Mouse (Mus musculus): ENCODE measurements around the gene Rps2. TPM values are rescaled to one million over a fixed set of nuclear protein-coding genes. Genes with fewer than 3 reads are reported as not detected.
A peak's percentile ranks its signal among the peaks of the same experiment; 100 is the strongest.

The Rps2 gene
- polyA plus RNA-seq, 1 experiment from 2014 or later: 1,693 TPM

DNA sequence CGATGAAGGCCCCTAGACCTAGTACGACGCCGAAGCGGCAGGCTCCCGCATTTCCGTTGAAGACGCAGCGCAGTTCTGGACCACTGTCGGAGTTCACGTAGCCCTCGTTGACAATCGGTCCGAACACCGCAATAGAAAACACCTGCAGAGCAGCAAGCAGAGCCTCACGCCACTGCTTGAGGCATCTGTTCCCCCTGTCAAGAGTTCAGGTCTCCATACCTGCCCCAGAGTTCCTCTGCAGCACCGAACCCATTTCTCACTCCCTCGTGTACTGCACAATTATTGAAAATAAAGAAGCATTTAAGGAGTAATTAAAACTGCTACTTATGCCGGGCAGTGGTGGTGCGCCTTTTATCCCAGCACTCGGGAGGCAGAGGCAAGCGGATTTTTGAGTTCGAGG is 30.3 kb upstream of the Rps2 start:
- H3K27ac ChIP-seq (replicated peaks): no peak overlapping the region
- H3K36me3 ChIP-seq (replicated peaks): peaks cover 9% of the 10 kb centered on the region
- 18% methylated on average over 23 of the region's 23 CpGs for WGBS
- H3K4me1 ChIP-seq: peaks cover 31% of the 10 kb centered on the region
- H3K27me3 ChIP-seq (replicated peaks; ENCODE audit: low read depth, poor library complexity, severe bottlenecking): peaks cover 58% of the 10 kb centered on the region
- DNase-seq (ENCODE audit: low spot score): no peak
- no peaks in the 10 kb centered on the region for H3K9me3 ChIP-seq
- H3K4me3 ChIP-seq: peak overlapping the region; percentile 50

GRCm38 (mm10) chr17:24689251-24690081 is 28.4 kb upstream of the Rps2 start, which contains the start of gene Syngr3:
Gene Syngr3, minus strand, starts transcription at chr17:24689955.
- Histone ChIP-seq H3K9me3 (no peaks in the 10 kb centered on the region), H3K36me3 (replicated peaks) (peaks cover 23% of the 10 kb centered on the region), H3K4me1 (peaks cover 35% of the 10 kb centered on the region), H3K4me3 (peak within 1 kb of the TSS; percentile 80), H3K27ac (replicated peaks) (peak within 1 kb of the TSS; percentile 66), H3K27me3 (replicated peaks; ENCODE audit: low read depth, poor library complexity, severe bottlenecking) (peaks cover 58% of the 10 kb centered on the region)
- under 1% methylated on average over 55 of the region's 55 CpGs for WGBS
- peak; percentile 57 for DNase-seq (ENCODE audit: low spot score)

DNA sequence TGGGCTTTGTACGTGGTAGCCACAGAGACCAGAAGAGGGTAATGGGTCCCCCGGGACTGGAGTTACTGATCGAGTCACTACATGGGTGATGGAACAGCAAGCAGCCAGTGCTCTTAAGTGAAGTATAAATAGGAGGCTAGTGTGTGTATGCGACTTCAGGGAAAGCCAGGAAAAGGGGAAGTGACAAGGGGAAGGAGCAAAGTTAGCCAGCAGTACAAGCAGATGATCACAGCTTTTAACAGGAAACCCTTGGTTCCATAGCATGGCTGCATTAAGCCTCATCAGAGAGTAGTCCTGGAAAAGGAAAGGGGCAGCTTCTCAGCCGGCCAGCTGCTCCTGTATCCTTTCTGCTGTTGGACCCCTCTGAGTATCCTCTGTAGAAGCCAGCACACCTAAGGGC is 25.5 kb upstream of the Rps2 start:
- peaks cover 42% of the 10 kb centered on the region for H3K27me3 ChIP-seq (replicated peaks; ENCODE audit: low read depth, poor library complexity, severe bottlenecking)
- H3K36me3 ChIP-seq (replicated peaks): peaks cover 23% of the 10 kb centered on the region
- H3K27ac ChIP-seq (replicated peaks): no peak overlapping the region
- H3K9me3 ChIP-seq: no peaks in the 10 kb centered on the region
- no peak overlapping the region for H3K4me3 ChIP-seq
- no peak for DNase-seq (ENCODE audit: low spot score)
- peaks cover 44% of the 10 kb centered on the region for H3K4me1 ChIP-seq
- 91% methylated on average over 5 of the region's 5 CpGs for WGBS

- Histone ChIP-seq H3K27ac (replicated peaks) (peak overlapping the region; percentile 93), H3K9me3 (no peaks in the 10 kb centered on the region), H3K4me3 (peak overlapping the region; percentile 91), H3K36me3 (replicated peaks) (peaks cover 36% of the 10 kb centered on the region), H3K4me1 (peaks cover 39% of the 10 kb centered on the region), H3K27me3 (replicated peaks; ENCODE audit: low read depth, poor library complexity, severe bottlenecking) (peaks cover 16% of the 10 kb centered on the region)
- no peak for DNase-seq (ENCODE audit: low spot score)
- WGBS: 7% methylated on average over 51 of the region's 51 CpGs
Observed at GRCm38 (mm10) chr17:24695326-24696010, 22.4 kb upstream of the Rps2 start.

DNA sequence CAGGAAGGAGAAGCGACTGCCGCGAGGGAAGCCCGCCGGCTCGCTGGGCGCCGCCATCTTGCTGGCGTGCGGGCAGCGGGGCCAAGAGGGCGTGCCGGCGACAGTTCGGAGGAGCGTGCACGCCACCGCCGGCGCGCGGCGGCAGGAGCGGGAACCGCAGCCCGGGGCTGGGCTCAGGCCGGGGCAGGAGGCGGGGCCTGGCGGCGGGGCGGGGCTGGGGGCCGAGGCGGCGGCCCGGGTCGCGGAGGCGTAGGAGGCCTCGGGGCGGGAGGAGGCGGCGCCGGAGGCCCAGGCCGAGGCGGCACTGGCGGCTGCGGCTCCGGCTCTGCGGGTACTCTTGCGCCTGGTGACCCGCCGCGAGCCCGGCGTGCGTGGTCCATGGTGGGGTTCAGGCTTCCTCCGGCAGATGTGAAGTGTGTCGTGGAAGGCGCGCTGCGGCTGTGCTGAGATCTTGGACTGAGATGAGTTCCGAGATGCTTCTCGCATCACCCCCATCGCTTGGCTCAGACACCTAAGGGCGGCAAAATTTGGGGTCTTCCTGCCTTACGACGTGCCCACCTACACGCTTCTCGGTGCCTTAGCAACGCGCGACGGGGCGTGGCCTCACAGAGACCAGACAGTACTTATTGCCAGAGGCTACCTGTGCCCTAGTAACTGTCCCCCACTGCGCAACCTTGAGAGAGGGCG is 21.8 kb upstream of the Rps2 start, which contains the start of the genes Gfer and Noxo1:
TSS of gene Gfer (minus strand) at position 146 of the 687 bp plus-strand sequence.
TSS of gene Noxo1 (plus strand) at position 224 of the 687 bp plus-strand sequence.
- DNase-seq (ENCODE audit: low spot score): peak; percentile 94
- H3K27ac ChIP-seq (replicated peaks): peak within 1 kb of the TSS; percentile 93
- peaks cover 9% of the 10 kb centered on the region for H3K27me3 ChIP-seq (replicated peaks; ENCODE audit: low read depth, poor library complexity, severe bottlenecking)
- peaks cover 39% of the 10 kb centered on the region for H3K4me1 ChIP-seq
- peak within 1 kb of the TSS; percentile 91 for H3K4me3 ChIP-seq
- under 1% methylated on average over 76 of the region's 76 CpGs for whole genome bisulfite sequencing
- peaks cover 43% of the 10 kb centered on the region for H3K36me3 ChIP-seq (replicated peaks)
- no peaks in the 10 kb centered on the region for H3K9me3 ChIP-seq

DNA sequence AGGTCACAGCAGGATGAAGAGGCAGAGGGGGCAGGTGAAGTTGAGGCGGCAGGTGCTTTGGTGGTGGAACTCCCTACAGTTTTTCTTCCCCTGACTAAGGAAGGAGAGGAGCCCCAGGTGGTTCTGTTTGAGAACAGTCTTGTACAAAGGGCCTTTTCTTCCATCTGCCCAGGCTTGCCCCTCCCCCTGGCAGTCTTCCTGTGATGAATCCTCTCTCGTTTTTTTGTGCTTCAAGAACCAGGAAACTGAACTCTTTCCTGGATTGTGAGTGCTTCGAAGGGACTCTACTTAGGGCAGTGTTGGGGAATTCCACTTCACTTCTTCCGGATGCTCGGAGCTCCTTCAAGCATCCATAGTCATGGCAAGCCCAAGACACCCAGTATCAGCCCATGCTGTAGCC is 19.9 kb upstream of the Rps2 start:
- 18% methylated on average over 5 of the region's 5 CpGs for WGBS
- no peak overlapping the region for H3K4me3 ChIP-seq
- H3K36me3 ChIP-seq (replicated peaks): peaks cover 50% of the 10 kb centered on the region
- H3K27ac ChIP-seq (replicated peaks): no peak overlapping the region
- DNase-seq (ENCODE audit: low spot score): no peak
- no peaks in the 10 kb centered on the region for H3K9me3 ChIP-seq
- H3K4me1 ChIP-seq: peaks cover 39% of the 10 kb centered on the region
- 0 out of 2 replicates have a peak, but pooled peaks cover 5% of the 10 kb centered on the region for H3K27me3 ChIP-seq (replicated peaks; ENCODE audit: low read depth, poor library complexity, severe bottlenecking)

DNA sequence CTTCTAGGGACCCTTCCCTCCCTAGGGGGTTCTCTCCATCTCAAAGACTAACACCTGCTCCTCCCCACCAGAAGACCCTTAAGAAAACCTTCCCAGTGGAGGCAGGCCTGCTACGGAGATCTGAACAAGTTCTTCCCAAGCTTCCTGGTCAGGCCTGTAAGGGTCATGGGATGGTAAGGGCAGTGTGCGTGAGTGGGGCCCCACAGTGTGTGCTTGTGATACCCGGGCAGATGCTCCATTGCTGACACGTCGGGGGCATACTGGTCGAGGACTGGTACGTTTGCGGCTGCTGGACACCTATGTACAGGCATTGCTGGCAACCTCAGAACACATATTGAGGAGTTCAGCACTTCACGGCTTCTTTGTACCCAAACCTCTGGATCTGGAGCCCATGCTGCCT is 19.2 kb upstream of the Rps2 start:
- H3K36me3 ChIP-seq (replicated peaks): peaks cover 51% of the 10 kb centered on the region
- DNase-seq (ENCODE audit: low spot score): no peak
- H3K4me1 ChIP-seq: peaks cover 39% of the 10 kb centered on the region
- peak overlapping the region; percentile 14; the same call in 1 of the 2 replicates for H3K4me3 ChIP-seq
- no peak overlapping the region for H3K27ac ChIP-seq (replicated peaks)
- H3K27me3 ChIP-seq (replicated peaks; ENCODE audit: low read depth, poor library complexity, severe bottlenecking): 0 out of 2 replicates have a peak, but pooled peaks cover 5% of the 10 kb centered on the region
- WGBS: 66% methylated on average over 9 of the region's 9 CpGs
- H3K9me3 ChIP-seq: no peaks in the 10 kb centered on the region

DNA sequence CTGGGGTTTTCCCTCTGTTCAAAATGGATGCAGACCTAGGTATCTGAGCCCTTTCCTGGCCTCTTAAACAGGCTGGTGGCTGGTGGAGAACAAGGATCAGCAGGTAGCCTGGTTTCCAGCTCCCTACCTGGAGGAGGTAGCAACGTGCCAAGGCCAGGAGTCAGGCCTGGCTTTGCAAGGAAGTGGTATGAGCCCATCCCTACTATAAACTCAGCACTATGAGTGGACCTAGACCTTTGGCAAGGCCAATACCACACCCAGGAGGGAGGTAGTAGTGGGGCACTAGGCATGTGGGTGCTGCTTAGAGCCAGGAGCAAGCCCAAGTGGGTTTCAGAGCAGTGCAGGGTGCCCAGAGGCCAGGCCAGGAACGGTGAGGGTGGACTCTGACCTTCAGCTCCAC is 18.4 kb upstream of the Rps2 start:
- H3K4me1 ChIP-seq: peaks cover 35% of the 10 kb centered on the region
- no peak overlapping the region for H3K4me3 ChIP-seq
- peaks cover 53% of the 10 kb centered on the region for H3K36me3 ChIP-seq (replicated peaks)
- no peak for DNase-seq (ENCODE audit: low spot score)
- 79% methylated on average over 2 of the region's 2 CpGs for WGBS
- H3K27me3 ChIP-seq (replicated peaks; ENCODE audit: low read depth, poor library complexity, severe bottlenecking): 0 out of 2 replicates have a peak, but pooled peaks cover 5% of the 10 kb centered on the region
- no peaks in the 10 kb centered on the region for H3K9me3 ChIP-seq
- H3K27ac ChIP-seq (replicated peaks): no peak overlapping the region

GRCm38 (mm10) chr17:24701251-24701650 is 16.7 kb upstream of the Rps2 start:
- H3K36me3 ChIP-seq (replicated peaks): peaks cover 69% of the 10 kb centered on the region
- no peak for DNase-seq (ENCODE audit: low spot score)
- H3K27me3 ChIP-seq (replicated peaks; ENCODE audit: low read depth, poor library complexity, severe bottlenecking): 0 out of 2 replicates have a peak, but pooled peaks cover 5% of the 10 kb centered on the region
- no peak overlapping the region for H3K4me3 ChIP-seq
- 90% methylated on average over 9 of the region's 9 CpGs for WGBS
- H3K27ac ChIP-seq (replicated peaks): no peak overlapping the region
- peaks cover 30% of the 10 kb centered on the region for H3K4me1 ChIP-seq
- no peaks in the 10 kb centered on the region for H3K9me3 ChIP-seq

DNA sequence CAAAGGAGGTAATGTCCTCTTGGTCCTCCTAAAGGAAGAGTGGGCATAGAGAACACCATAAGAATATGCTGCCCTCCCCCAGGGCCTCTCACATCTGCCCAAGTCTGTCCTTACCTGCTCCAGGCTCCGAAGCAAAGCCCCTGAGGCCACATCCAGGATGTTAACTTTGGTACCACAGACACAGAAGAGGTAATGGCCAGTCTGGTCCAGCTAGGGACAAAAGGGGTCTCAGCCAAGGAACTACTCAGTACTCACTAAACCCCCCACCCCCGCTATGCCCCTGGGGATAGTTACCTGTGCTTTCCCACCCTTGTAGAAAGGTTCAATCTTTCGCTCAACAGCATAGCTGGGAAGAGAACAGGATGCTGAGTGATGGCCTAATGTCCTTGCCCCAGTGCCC is 12.1 kb upstream of the Rps2 start:
- H3K4me1 ChIP-seq: peaks cover 16% of the 10 kb centered on the region
- no peaks in the 10 kb centered on the region for H3K9me3 ChIP-seq
- peak overlapping the region; percentile 77 for H3K4me3 ChIP-seq
- WGBS: 91% methylated on average over 3 of the region's 3 CpGs
- H3K36me3 ChIP-seq (replicated peaks): peaks cover 51% of the 10 kb centered on the region
- no peak for DNase-seq (ENCODE audit: low spot score)
- no peaks in the 10 kb centered on the region for H3K27me3 ChIP-seq (replicated peaks; ENCODE audit: low read depth, poor library complexity, severe bottlenecking)
- no peak overlapping the region for H3K27ac ChIP-seq (replicated peaks)

DNA sequence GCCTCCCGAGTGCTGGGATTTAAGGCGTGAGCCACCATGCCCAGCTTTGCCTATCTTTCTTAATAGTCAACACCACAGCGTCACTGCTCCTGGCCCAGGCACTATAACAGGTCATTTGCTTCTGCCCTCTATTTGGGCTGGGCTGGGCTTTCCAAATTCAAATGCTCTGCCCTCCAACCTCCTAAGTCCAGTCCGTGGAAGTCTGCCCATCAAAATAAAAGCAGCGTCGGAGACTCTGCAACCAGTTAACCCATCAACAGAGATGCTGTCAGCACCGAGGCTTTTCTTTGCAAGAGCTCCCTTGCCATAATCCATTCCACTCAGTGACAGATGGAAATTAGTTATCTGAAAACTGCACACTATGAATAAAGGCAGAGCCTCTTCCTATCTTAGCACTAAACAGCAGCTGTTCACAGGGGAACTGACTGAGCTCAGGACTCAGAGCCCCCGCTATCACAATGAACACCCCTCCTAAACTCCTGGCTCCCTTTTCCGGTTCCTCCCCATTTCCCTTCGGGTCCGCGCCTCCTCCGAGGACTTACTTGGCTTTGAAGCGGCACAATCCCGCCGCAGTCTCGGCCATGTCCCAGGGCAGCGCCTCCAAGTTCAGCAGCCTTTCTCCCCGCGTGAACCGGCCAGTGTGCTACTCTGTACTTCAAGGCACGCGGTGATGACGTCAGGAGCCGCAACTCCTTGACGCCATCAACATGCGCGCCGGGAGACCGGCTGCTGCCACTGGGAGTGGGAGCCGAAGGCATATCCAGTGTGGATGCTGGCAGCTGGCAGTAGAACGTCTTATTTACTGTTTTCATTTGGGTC is 10.7 kb upstream of the Rps2 start, which contains the start of gene Tbl3:
TSS of gene Tbl3 (minus strand) at position 679 of the 819 bp plus-strand sequence.
- peak within 1 kb of the TSS; percentile 83 for H3K27ac ChIP-seq (replicated peaks)
- H3K4me1 ChIP-seq: peaks cover 16% of the 10 kb centered on the region
- H3K27me3 ChIP-seq (replicated peaks; ENCODE audit: low read depth, poor library complexity, severe bottlenecking): no peaks in the 10 kb centered on the region
- no peaks in the 10 kb centered on the region for H3K9me3 ChIP-seq
- WGBS: 4% methylated on average over 32 of the region's 32 CpGs
- DNase-seq (ENCODE audit: low spot score): peak; percentile 95
- peak within 1 kb of the TSS; percentile 77 for H3K4me3 ChIP-seq
- peaks cover 38% of the 10 kb centered on the region for H3K36me3 ChIP-seq (replicated peaks)
